Mouse (Mus musculus): Measurements from ENCODE around the gene Cdkn3. TPM values are rescaled to one million over a fixed set of nuclear protein-coding genes. Genes with fewer than 3 reads are reported as not detected.

Gene Cdkn3
- polyA plus RNA-seq, 1 experiment from 2014 or later = 30.3 TPM

DNA sequence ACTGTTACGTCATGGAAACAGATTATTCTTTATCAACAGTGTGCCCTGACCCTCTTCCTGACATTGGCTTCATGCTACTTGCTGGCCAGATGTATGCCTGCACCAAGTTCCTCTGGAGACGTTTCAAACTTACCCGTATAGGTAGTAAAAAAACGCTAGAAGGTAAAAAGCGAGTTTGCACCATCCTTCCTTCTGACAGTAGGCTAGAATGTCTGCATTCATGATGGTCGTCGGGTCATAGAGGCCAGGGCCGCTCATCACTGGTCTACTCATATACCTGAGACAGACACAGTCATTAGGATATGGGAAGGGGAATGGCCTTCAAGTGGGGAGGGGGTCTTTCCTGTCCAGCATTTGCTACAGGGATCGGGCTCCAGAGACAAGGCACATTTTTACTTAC, 18.4 kb downstream of the Cdkn3 start:
- no peak overlapping the region for H3K4me2 ChIP-seq (replicated peaks; ENCODE audit: low read depth)
- TF ChIP-seq EP300 (optimal IDR thresholded peaks at IDR 0.05) = no peak
- TF ChIP-seq CTCF (IDR thresholded peaks at IDR 0.05; ENCODE audit: low read depth) = no peak
- no peaks in the 10 kb centered on the region for H3K9me3 ChIP-seq (ENCODE audit: control insufficient read depth, low read length)
- ATAC-seq (ENCODE audit: low FRiP score, low TSS enrichment) (no peak), DNase-seq (ENCODE audit: low spot score) (no peak)
- no peak overlapping the region for H3K9ac ChIP-seq (ENCODE audit: low read length)
- H3K4me1 ChIP-seq (replicated peaks; ENCODE audit: control insufficient read depth, insufficient read depth) = no peaks in the 10 kb centered on the region
- H3K27me3 ChIP-seq (ENCODE audit: control insufficient read depth, insufficient read depth, low read length) = no peaks in the 10 kb centered on the region
- 95% methylated on average over 9 of the region's 9 CpGs for WGBS
- H3K36me3 ChIP-seq (ENCODE audit: control insufficient read depth, insufficient read depth, low read length) = peaks cover 27% of the 10 kb centered on the region
- no peak overlapping the region for H3K4me3 ChIP-seq (ENCODE audit: low read depth, low read length)
- H3K27ac ChIP-seq (replicated peaks) = no peak overlapping the region

DNA sequence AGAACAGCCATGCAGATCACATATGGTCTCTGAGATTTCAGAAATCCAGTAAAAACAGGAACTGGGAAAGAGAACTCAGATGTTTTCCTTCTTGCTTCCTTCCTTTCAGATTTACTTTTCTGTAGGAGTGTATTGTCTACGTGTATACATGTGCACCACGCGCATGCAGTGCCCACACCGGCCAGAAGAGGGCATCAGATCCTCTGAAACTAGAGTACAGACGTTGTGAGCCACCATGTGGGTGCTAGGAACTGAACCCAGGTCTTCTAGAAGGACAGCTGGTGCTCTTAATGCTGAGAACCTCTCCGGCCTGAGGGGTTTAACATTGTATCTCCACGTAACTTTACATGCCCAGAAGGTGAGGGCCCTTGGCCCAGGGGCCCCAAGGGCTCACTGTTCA, 18.9 kb downstream of the Cdkn3 start:
- Histone ChIP-seq H3K4me3 (ENCODE audit: low read depth, low read length) (no peak overlapping the region), H3K4me2 (replicated peaks; ENCODE audit: low read depth) (no peak overlapping the region), H3K27ac (replicated peaks) (no peak overlapping the region), H3K27me3 (ENCODE audit: control insufficient read depth, insufficient read depth, low read length) (no peaks in the 10 kb centered on the region), H3K36me3 (ENCODE audit: control insufficient read depth, insufficient read depth, low read length) (peaks cover 27% of the 10 kb centered on the region), H3K9me3 (ENCODE audit: control insufficient read depth, low read length) (no peaks in the 10 kb centered on the region), H3K9ac (ENCODE audit: low read length) (no peak overlapping the region), H3K4me1 (replicated peaks; ENCODE audit: control insufficient read depth, insufficient read depth) (no peaks in the 10 kb centered on the region)
- DNase-seq (ENCODE audit: low spot score) (no peak), ATAC-seq (ENCODE audit: low FRiP score, low TSS enrichment) (no peak)
- WGBS = 93% methylated on average over 7 of the region's 7 CpGs
- TF ChIP-seq CTCF (IDR thresholded peaks at IDR 0.05; ENCODE audit: low read depth) (peak; percentile 54), EP300 (optimal IDR thresholded peaks at IDR 0.05) (no peak)

DNA sequence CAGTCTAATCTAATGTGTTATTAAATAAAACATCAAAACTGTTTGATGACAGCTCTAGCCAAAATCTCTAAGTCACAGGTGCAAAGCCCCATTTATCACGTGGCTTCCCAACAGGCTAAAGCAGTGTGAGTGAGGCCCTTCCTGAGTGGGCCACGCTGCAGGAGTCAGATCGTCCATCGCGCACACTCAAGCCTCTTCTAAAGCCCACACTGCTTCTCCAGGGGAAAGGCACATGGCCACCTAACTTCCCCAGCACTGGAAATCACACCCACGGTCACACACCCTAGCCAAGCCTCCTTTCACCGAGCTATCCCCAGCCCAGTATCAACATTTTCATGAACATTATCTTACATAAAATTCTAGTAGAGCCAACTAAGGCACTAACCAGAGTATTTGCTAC, 20.7 kb downstream of the Cdkn3 start:
- H3K9ac ChIP-seq (ENCODE audit: low read length) = no peak overlapping the region
- TF ChIP-seq CTCF (IDR thresholded peaks at IDR 0.05; ENCODE audit: low read depth) = no peak
- no peak for TF ChIP-seq EP300 (optimal IDR thresholded peaks at IDR 0.05)
- no peaks in the 10 kb centered on the region for H3K4me1 ChIP-seq (replicated peaks; ENCODE audit: control insufficient read depth, insufficient read depth)
- H3K36me3 ChIP-seq (ENCODE audit: control insufficient read depth, insufficient read depth, low read length) = peaks cover 21% of the 10 kb centered on the region
- WGBS = 91% methylated on average over 7 of the region's 7 CpGs
- no peak overlapping the region for H3K4me3 ChIP-seq (ENCODE audit: low read depth, low read length)
- H3K9me3 ChIP-seq (ENCODE audit: control insufficient read depth, low read length) = no peaks in the 10 kb centered on the region
- DNase-seq (ENCODE audit: low spot score) = no peak
- no peaks in the 10 kb centered on the region for H3K27me3 ChIP-seq (ENCODE audit: control insufficient read depth, insufficient read depth, low read length)
- H3K27ac ChIP-seq (replicated peaks) = no peak overlapping the region
- no peak overlapping the region for H3K4me2 ChIP-seq (replicated peaks; ENCODE audit: low read depth)
- no peak for ATAC-seq (ENCODE audit: low FRiP score, low TSS enrichment)

DNA sequence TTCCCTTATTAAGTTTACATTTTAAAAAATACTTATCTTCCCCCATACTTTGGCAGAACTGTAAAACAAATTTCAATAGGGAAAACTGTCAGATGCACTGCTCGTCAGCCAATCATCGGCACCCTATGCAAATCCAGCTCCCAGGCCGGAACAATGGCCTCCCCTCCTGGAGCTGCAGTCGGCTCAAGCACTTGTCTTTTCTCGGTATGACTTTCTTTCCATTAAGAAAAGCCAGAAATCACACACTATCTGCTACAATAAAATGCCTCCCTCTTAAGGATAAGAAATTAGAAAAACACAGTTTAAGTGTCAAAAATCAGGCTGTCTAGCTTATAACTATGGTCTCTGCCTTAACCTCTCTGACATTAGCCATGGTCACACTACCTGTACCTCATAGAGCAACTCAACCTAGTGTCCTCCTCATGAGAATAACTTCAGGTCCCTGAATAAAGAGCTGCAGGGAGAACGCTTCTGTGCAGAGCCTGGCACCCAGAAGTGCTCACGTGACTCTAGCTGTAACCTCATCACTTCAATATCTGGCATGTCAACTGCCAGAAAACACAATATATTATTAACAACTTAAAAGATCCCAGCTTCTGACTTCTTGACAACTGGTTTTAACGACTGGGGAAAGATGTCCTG, 22.0 kb downstream of the Cdkn3 start:
- WGBS = 83% methylated on average over 8 of the region's 8 CpGs
- H3K4me3 ChIP-seq (ENCODE audit: low read depth, low read length) = no peak overlapping the region
- no peak overlapping the region for H3K27ac ChIP-seq (replicated peaks)
- no peak overlapping the region for H3K9ac ChIP-seq (ENCODE audit: low read length)
- DNase-seq (ENCODE audit: low spot score) (no peak), ATAC-seq (ENCODE audit: low FRiP score, low TSS enrichment) (no peak)
- no peak overlapping the region for H3K4me2 ChIP-seq (replicated peaks; ENCODE audit: low read depth)
- no peaks in the 10 kb centered on the region for H3K27me3 ChIP-seq (ENCODE audit: control insufficient read depth, insufficient read depth, low read length)
- no peaks in the 10 kb centered on the region for H3K4me1 ChIP-seq (replicated peaks; ENCODE audit: control insufficient read depth, insufficient read depth)
- TF ChIP-seq CTCF (IDR thresholded peaks at IDR 0.05; ENCODE audit: low read depth) (no peak), EP300 (optimal IDR thresholded peaks at IDR 0.05) (no peak)
- H3K36me3 ChIP-seq (ENCODE audit: control insufficient read depth, insufficient read depth, low read length) = peaks cover 18% of the 10 kb centered on the region
- no peaks in the 10 kb centered on the region for H3K9me3 ChIP-seq (ENCODE audit: control insufficient read depth, low read length)

DNA sequence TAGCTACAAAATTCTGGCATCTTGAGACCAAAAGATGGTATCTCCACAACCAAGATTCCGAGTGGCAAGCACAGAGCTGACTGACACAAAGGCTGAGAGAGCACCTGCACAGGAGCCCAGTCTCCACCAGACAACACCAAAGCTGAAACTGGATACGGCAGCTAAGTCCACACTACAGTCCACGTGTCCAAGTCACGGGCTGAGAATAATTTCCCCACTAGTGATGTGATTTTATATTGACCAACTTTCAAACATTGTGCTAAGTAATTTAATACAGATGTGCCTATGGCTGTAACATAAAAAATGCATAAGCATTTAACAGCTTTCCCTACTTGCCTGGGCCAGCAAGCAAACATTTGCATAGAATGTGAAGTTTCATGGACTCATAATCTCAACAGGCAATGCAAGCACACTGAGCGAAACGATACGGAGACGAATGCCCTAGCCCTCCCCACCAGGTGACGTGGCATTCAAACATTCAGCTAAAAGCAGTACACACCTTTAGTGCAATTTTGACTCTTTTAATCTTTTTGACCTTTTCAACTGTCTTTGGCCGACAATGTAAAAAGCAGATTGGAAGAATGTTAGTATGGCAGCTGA, 23.1 kb downstream of the Cdkn3 start:
- Histone ChIP-seq H3K36me3 (ENCODE audit: control insufficient read depth, insufficient read depth, low read length) (peaks cover 10% of the 10 kb centered on the region), H3K4me3 (ENCODE audit: low read depth, low read length) (no peak overlapping the region), H3K4me1 (replicated peaks; ENCODE audit: control insufficient read depth, insufficient read depth) (no peaks in the 10 kb centered on the region), H3K27ac (replicated peaks) (no peak overlapping the region), H3K4me2 (replicated peaks; ENCODE audit: low read depth) (no peak overlapping the region), H3K27me3 (ENCODE audit: control insufficient read depth, insufficient read depth, low read length) (no peaks in the 10 kb centered on the region), H3K9ac (ENCODE audit: low read length) (no peak overlapping the region), H3K9me3 (ENCODE audit: control insufficient read depth, low read length) (no peaks in the 10 kb centered on the region)
- 78% methylated on average over 10 of the region's 10 CpGs for WGBS
- ATAC-seq (ENCODE audit: low FRiP score, low TSS enrichment) = no peak
- no peak for TF ChIP-seq EP300 (optimal IDR thresholded peaks at IDR 0.05)
- TF ChIP-seq CTCF (IDR thresholded peaks at IDR 0.05; ENCODE audit: low read depth) = no peak
- peak; percentile 34 for DNase-seq (ENCODE audit: low spot score)

DNA sequence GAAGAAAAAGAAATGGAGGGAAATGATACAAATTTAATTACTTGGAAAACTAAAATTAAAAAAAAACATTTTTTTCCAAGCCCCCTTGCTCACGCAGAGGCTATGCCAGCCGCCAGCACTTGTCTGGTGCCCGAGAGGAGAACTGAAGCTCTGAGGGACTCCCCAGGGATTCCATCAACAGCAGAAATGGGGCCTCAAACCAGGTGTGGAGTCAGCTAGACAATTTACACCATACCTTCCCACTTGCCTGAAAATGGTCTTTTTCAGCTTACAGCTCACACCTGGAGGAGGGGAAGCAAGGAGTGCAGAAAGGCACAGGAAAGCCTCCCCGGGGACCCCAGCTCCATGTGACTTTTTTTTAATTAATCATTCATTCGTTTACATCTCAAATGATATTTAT, 24.9 kb downstream of the Cdkn3 start:
- Histone ChIP-seq H3K27me3 (ENCODE audit: control insufficient read depth, insufficient read depth, low read length) (no peaks in the 10 kb centered on the region), H3K4me2 (replicated peaks; ENCODE audit: low read depth) (no peak overlapping the region), H3K9me3 (ENCODE audit: control insufficient read depth, low read length) (no peaks in the 10 kb centered on the region), H3K4me3 (ENCODE audit: low read depth, low read length) (no peak overlapping the region), H3K4me1 (replicated peaks; ENCODE audit: control insufficient read depth, insufficient read depth) (no peaks in the 10 kb centered on the region), H3K9ac (ENCODE audit: low read length) (no peak overlapping the region), H3K36me3 (ENCODE audit: control insufficient read depth, insufficient read depth, low read length) (no peaks in the 10 kb centered on the region; the same call in 1 of the 2 replicates), H3K27ac (replicated peaks) (no peak overlapping the region)
- ATAC-seq (ENCODE audit: low FRiP score, low TSS enrichment) (no peak), DNase-seq (ENCODE audit: low spot score) (no peak)
- WGBS = 86% methylated on average over 5 of the region's 5 CpGs
- TF ChIP-seq EP300 (optimal IDR thresholded peaks at IDR 0.05) (no peak), CTCF (IDR thresholded peaks at IDR 0.05; ENCODE audit: low read depth) (no peak)
